In genomic region chr13:77275172-77275747, GRCm38 (mm10) we compare ENCODE assay signal across 10 mouse cellular contexts.
DNase-seq lines count a peak whose midpoint lies in the region; ATAC-seq and TF ChIP-seq lines count a peak whose summit lies in the region.
"Had no signal": no experiment of that assay in that cellular context is flagged by ENCODE, and none has a peak within 500 bp of the region (broad histone marks: within the 10 kb centered on the region; RNA-seq: fewer than 3 reads in every experiment).

No protein-coding gene starts in this region.

- peak; percentile 95 for ATAC-seq in frontal cortex, adult (ENCODE audit: low TSS enrichment)
- no peak for ATAC-seq in midbrain, postnatal 0 days (ENCODE audit: low FRiP score)
- ATAC-seq: inflammation-experienced regulatory T-cells, adult 6 months had no signal

- no peak for TF ChIP-seq CTCF in midbrain, postnatal 0 days (IDR thresholded peaks at IDR 0.05)

- 71% methylated on average over 3 of the region's 3 CpGs for WGBS in midbrain, postnatal 0 days
- 82% methylated on average over 3 of the region's 3 CpGs for WGBS in midbrain, embryonic 10.5 days

- no peaks in the 10 kb centered on the region for H3K4me1 ChIP-seq in midbrain, postnatal 0 days (ENCODE audit: insufficient read depth, low read length)
- peaks cover 7% of the 10 kb centered on the region; the same call in 1 of the 2 replicates for H3K4me1 ChIP-seq in midbrain, embryonic 10.5 days
- H3K4me1 ChIP-seq: embryonic facial prominence, embryonic 13.5 days had no signal

- H3K4me2 ChIP-seq in midbrain, postnatal 0 days (ENCODE audit: low read depth, low read length, poor library complexity, severe bottlenecking) = no peak overlapping the region
- H3K4me2 ChIP-seq: embryonic facial prominence, embryonic 13.5 days had no signal

- no peak for DNase-seq in frontal cortex, postnatal 25 days (ENCODE audit: low spot score in 2 of 2)
- peak; percentile 13 for DNase-seq in midbrain, postnatal 0 days (ENCODE audit: low spot score)
- no peak for DNase-seq in midbrain, embryonic 10.5 days (ENCODE audit: low spot score)
- DNase-seq in heart, postnatal 4 days = peak; percentile 64
- no peak for DNase-seq in gastrocnemius, postnatal 4 days (ENCODE audit: low spot score in 2 of 2)
- DNase-seq in adrenal gland, adult 2 months = no peak
- no peak for DNase-seq in kidney, postnatal 25 days

- H3K36me3 ChIP-seq in midbrain, postnatal 0 days (ENCODE audit: insufficient read depth, low read length) = no peaks in the 10 kb centered on the region
- H3K36me3 ChIP-seq in midbrain, embryonic 10.5 days = no peaks in the 10 kb centered on the region
- H3K36me3 ChIP-seq: embryonic facial prominence, embryonic 13.5 days had no signal

- H3K27me3 ChIP-seq in midbrain, postnatal 0 days (ENCODE audit: insufficient read depth, low read length) = no peaks in the 10 kb centered on the region
- H3K27me3 ChIP-seq in midbrain, embryonic 10.5 days (ENCODE audit: low read depth, poor library complexity, severe bottlenecking) = no peaks in the 10 kb centered on the region
- H3K27me3 ChIP-seq: embryonic facial prominence, embryonic 13.5 days had no signal

- no peak overlapping the region for H3K27ac ChIP-seq in midbrain, postnatal 0 days (ENCODE audit: low read depth, low read length)
- no peak overlapping the region for H3K27ac ChIP-seq in midbrain, embryonic 10.5 days (replicated peaks)
- H3K27ac ChIP-seq: embryonic facial prominence, embryonic 13.5 days had no signal

- no peaks in the 10 kb centered on the region for H3K9me3 ChIP-seq in midbrain, postnatal 0 days (ENCODE audit: low read length)
- no peaks in the 10 kb centered on the region for H3K9me3 ChIP-seq in midbrain, embryonic 10.5 days (replicated peaks)
- H3K9me3 ChIP-seq: embryonic facial prominence, embryonic 13.5 days had no signal

- H3K4me3 ChIP-seq in midbrain, postnatal 0 days (ENCODE audit: low read depth, low read length) = no peak overlapping the region
- H3K4me3 ChIP-seq in midbrain, embryonic 10.5 days = no peak overlapping the region
- H3K4me3 ChIP-seq: embryonic facial prominence, embryonic 13.5 days had no signal

- no peak overlapping the region for H3K9ac ChIP-seq in midbrain, postnatal 0 days (replicated peaks; ENCODE audit: low read length, poor library complexity, severe bottlenecking)
- H3K9ac ChIP-seq: embryonic facial prominence, embryonic 13.5 days had no signal

Comparison
In these comparisons a context has a peak if more than half of its experiments do, and no peak if none do; other contexts are left out.
1. DNase-seq: peak in midbrain, postnatal 0 days (single experiment) and heart, postnatal 4 days (single experiment); none in frontal cortex, postnatal 25 days (0 of 2), midbrain, embryonic 10.5 days (single experiment), gastrocnemius, postnatal 4 days (0 of 2), adrenal gland, adult 2 months (single experiment) and kidney, postnatal 25 days (0 of 2).